Mouse (Mus musculus) lung, embryonic 16.5 days (tissue): ENCODE data around the gene Polr1e. TPM values are rescaled to one million over a fixed set of nuclear protein-coding genes. Genes with fewer than 3 reads are reported as not detected.
"Not testable (repeated sequence)": the region's sequence is repeated elsewhere in the genome, so short reads cannot be mapped to it uniquely, and the experiment has no call there.

ENCODE experiments used
- ATAC-seq: fragments of 200-750 bp; cut with Nextera tagmentation; 2 replicates; pipeline ENCODE4 v1.8.0; 2017; ENCODE audit warnings: low read depth, mild to moderate bottlenecking, moderate library complexity
- H3K27ac ChIP-seq: fragments of 300-500 bp; sonication (generic); 2 replicates; pipeline ENCODE4 v1.5.1; 2014; ENCODE audit warnings: mild to moderate bottlenecking, control low read depth, low read length
- H3K27me3 ChIP-seq: fragments of 300-500 bp; sonication (generic); 2 replicates; pipeline ENCODE4 v1.6.1; 2014; ENCODE audit warnings: low read depth, low read length, mixed read lengths; ENCODE audit not compliant: control insufficient read depth, insufficient read depth
- H3K36me3 ChIP-seq: fragments of 300-500 bp; sonication (generic); 2 replicates; pipeline ENCODE4 v1.6.1; 2014; ENCODE audit warnings: low read length; ENCODE audit not compliant: control insufficient read depth, insufficient read depth
- H3K4me1 ChIP-seq: fragments of 300-500 bp; sonication (generic); replicated peaks from 2 replicates; pipeline ENCODE4 v1.6.1; 2014; ENCODE audit warnings: low read length, mixed read lengths; ENCODE audit not compliant: control insufficient read depth, insufficient read depth
- H3K4me2 ChIP-seq: fragments of 300-500 bp; sonication (generic); 2 replicates; pipeline ENCODE4 v1.6.1; 2014; ENCODE audit warnings: low read depth, low read length, control low read depth
- H3K4me3 ChIP-seq: fragments of 300-500 bp; sonication (generic); 2 replicates; pipeline ENCODE4 v1.5.1; 2014; ENCODE audit warnings: mild to moderate bottlenecking, low read length, control low read depth
- H3K9ac ChIP-seq: fragments of 300-500 bp; sonication (generic); 2 replicates; pipeline ENCODE4 v1.6.1; 2014; ENCODE audit warnings: low read length, control low read depth
- H3K9me3 ChIP-seq: fragments of 300-500 bp; sonication (generic); 2 replicates; pipeline ENCODE4 v1.6.1; 2016; ENCODE audit warnings: low read length; ENCODE audit not compliant: control insufficient read depth
- WGBS: fragments of 180-500 bp; shearing (Covaris S2); extraction: QIAGEN DNeasy Blood & Tissue Kit; methylation state at CpG from one replicate; pipeline ENCODE4 v1.1.7; 2014; 5-methylcytosine and 5-hydroxymethylcytosine counted together
- polyA plus RNA-seq: library from polyadenylated mRNA; unstranded; fragments of >200 nt; fragmentation: Nextera tagmentation; extraction: Ambion mirVana; gene quantifications from 2 replicates; pipeline ENCODE4 v1.2.1, GENCODE M21; 2015

Polr1e gene
- polyA plus RNA-seq, 1 experiment from 2014 or later = 29.8 TPM

DNA sequence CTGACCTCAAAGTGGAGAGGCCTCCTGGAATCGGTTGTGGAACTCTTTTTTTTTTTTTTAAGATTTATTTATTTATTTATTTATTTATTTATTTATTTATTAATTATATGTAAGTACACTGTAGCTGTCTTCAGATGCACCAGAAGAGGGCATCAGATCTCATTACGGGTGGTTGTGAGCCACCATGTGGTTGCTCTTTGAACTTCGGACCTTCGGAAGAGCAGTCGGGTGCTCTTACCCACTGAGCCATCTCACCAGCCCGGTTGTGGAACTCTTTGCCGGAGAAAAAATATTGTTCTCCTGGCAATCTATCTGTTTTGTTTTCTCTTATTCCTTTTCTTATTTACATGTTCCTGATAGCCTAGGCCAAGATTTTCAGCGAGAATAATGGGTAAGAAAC, 20.5 kb downstream of the Polr1e start:
- WGBS = 58% methylated on average over 8 of the region's 8 CpGs
- H3K36me3 ChIP-seq = not testable (repeated sequence)

DNA sequence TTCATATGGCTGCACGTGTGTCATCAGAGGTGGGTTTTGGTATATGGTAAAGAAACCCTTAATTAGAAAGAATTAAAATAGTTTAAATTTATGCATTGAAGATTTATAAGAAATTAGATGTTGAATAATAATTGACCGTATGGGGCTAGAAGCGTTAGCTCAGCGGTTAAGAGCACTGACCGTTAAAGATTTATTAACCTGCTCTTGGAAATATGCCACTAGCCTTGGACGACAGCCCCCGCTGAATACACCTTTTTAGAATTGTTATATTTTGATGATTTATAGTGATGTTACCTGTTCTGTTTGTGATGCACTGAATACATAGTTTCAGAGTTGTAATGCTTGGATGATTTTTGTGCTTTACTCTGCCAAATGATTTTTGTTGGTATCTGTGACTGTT, 21.2 kb downstream of the Polr1e start:
- not testable (repeated sequence) for H3K36me3 ChIP-seq, H3K4me1 ChIP-seq, H3K4me2 ChIP-seq, H3K9ac ChIP-seq, H3K9me3 ChIP-seq, ATAC-seq, H3K27ac ChIP-seq, H3K27me3 ChIP-seq, H3K4me3 ChIP-seq
- 87% methylated on average over 7 of the region's 7 CpGs for WGBS

More for the DNA sequence above, 20.5 kb downstream of the Polr1e start:
- not testable (repeated sequence) for H3K9ac ChIP-seq, H3K27ac ChIP-seq, H3K4me2 ChIP-seq, ATAC-seq, H3K4me1 ChIP-seq, H3K9me3 ChIP-seq, H3K27me3 ChIP-seq, H3K4me3 ChIP-seq

DNA sequence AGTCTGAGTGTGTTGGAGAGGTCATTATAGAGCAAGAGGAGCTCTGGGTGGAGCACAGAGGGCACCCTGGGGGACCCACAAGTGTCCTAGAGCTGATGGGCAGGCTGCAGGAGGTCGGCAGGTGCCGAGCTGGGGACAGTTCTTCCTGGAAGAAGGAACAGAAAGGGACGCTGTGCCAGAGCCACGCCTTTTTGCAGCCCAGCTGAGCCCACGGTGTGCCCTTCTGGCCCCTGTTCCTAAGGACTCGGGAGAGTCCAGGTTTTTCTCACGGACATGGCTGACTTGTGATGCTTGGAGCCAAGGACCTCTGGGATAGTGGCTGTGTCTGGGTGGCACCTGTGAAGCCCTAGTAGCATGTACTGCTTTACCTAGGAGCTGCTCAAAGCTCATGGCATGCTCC, 22.4 kb downstream of the Polr1e start:
- H3K4me3 ChIP-seq = no peak overlapping the region
- no peaks in the 10 kb centered on the region for H3K27me3 ChIP-seq
- no peak overlapping the region for H3K4me2 ChIP-seq
- H3K27ac ChIP-seq = no peak overlapping the region
- H3K4me1 ChIP-seq = no peaks in the 10 kb centered on the region
- no peak for ATAC-seq
- WGBS = 81% methylated on average over 7 of the region's 7 CpGs
- H3K9ac ChIP-seq = no peak overlapping the region
- peaks cover 7% of the 10 kb centered on the region; the same call in 1 of the 2 replicates for H3K36me3 ChIP-seq
- no peaks in the 10 kb centered on the region for H3K9me3 ChIP-seq

DNA sequence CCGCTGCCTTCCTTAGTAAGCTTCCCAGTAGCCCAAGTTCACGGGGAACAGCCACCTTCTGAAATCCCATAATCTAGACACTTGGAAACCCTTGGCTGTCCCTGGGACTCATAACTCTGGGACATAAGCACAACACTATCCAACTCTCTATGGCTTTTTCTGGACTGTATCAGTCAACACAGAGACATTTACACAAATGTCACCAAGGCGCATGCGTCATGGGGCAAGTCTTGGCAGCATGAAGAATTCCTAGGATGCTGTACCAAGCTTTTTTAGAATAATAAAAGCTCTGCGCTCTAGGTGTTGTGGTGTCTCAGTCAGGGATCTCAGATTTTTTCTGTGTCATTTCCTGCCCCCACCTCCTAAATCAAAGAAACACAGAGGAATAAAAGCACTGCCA, 28.3 kb downstream of the Polr1e start:
- Histone ChIP-seq H3K36me3 (peaks cover 2% of the 10 kb centered on the region; the same call in 1 of the 2 replicates), H3K9ac (no peak overlapping the region), H3K27me3 (no peaks in the 10 kb centered on the region), H3K4me1 (no peaks in the 10 kb centered on the region), H3K9me3 (no peaks in the 10 kb centered on the region), H3K27ac (no peak overlapping the region), H3K4me3 (no peak overlapping the region), H3K4me2 (no peak overlapping the region)
- no peak for ATAC-seq
- WGBS = 91% methylated on average over 5 of the region's 5 CpGs

DNA sequence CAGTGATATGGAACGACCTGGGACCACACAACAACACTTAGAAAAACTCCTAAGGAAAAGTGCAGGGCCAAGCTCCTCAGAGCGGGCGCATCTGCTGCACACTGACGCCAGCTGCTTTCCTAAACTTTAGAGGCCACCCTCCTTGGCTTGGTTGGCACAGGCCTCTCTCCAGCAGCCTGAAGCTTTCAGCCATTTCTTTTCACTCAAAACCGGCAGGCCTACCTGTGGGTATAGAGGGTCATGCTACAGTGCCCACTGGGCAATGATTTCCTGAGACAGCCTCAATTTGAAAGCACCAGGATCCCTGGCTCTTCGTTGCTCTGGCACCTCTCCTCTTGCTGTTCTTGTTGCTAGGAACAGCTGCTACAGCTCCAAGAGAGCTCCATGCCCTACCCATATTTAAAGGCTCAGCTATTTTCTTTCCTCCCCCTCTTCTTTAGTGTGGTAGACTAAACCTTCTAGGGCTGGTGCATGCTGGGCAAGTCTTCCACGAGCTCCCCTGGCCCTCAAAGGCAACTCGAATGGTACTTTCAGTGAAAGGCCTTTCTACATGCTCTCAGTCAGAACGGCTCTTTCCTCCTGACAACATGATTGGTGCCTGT, 29.0 kb downstream of the Polr1e start:
- Histone ChIP-seq H3K27ac (no peak overlapping the region), H3K9ac (no peak overlapping the region), H3K27me3 (no peaks in the 10 kb centered on the region), H3K4me2 (no peak overlapping the region), H3K4me1 (no peaks in the 10 kb centered on the region), H3K4me3 (no peak overlapping the region), H3K9me3 (no peaks in the 10 kb centered on the region), H3K36me3 (0 out of 2 replicates have a peak, but pooled peaks cover 2% of the 10 kb centered on the region)
- WGBS = 86% methylated on average over 9 of the region's 9 CpGs
- ATAC-seq = no peak

DNA sequence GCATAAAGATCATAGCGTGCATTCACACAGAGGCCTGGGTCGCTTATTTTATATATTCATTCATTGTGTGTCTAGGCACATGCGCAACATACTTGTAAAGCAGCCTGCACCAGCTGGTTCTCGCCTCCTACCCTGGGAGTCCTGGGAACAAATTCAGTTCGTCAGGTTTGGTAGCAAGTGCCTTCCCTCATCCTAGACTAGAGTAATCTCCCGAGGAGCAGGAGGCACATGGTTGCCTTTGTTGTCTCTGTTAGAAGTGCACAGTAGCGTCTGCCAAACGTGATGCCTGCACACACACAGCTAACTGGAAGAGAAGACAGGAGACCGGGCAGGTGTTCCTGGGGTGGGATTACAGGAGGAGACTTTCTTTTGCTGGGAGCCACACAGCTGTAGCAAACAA, 29.6 kb downstream of the Polr1e start:
- Histone ChIP-seq H3K27ac (no peak overlapping the region), H3K36me3 (0 out of 2 replicates have a peak, but pooled peaks cover 2% of the 10 kb centered on the region), H3K4me3 (no peak overlapping the region), H3K9ac (no peak overlapping the region), H3K4me2 (no peak overlapping the region), H3K27me3 (no peaks in the 10 kb centered on the region), H3K4me1 (no peaks in the 10 kb centered on the region), H3K9me3 (no peaks in the 10 kb centered on the region)
- ATAC-seq = no peak
- WGBS = 76% methylated on average over 9 of the region's 9 CpGs

DNA sequence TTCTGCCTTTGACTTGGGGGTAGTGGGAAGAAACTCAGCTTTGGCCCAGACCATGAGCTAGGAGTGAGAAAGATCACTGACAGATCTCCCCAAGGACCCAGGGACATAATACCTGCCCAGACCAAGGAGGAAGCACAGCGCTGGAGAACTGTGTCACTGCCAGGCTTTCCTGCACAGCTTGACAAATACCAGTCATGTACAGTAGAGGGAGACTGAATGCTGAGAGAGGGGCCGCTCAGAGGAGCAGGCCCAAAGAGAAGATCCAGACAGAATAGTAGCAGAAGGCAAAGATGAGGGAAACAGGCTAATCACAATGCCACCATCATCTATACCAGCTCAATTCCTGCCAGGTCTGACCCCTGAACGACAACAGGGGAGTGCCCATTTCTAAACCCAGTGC, 36.5 kb downstream of the Polr1e start:
- Histone ChIP-seq H3K27me3 (no peaks in the 10 kb centered on the region), H3K9ac (no peak overlapping the region), H3K4me1 (no peaks in the 10 kb centered on the region), H3K36me3 (no peaks in the 10 kb centered on the region; the same call in 1 of the 2 replicates), H3K4me3 (no peak overlapping the region), H3K27ac (no peak overlapping the region), H3K9me3 (no peaks in the 10 kb centered on the region), H3K4me2 (no peak overlapping the region)
- WGBS = 47% methylated on average over 3 of the region's 3 CpGs
- ATAC-seq = no peak

DNA sequence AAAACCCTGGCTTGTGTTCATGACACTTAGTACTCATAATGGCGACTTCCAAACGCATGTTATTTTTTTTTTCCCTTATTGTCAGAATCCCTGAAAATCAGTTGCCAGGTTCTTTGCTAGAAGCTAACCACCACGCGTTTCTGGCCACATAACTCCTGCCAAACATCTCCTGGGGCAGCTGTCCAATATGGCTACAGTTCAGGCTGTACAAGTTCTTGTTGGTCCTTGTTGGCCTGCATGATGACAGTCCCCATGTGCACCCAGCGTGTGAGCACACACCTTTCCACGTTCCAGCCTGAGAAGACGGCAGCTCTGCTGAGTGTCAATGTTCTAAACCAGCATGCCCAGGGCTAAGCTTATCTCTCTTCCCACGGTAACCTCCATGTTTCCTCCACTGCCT, 37.1 kb downstream of the Polr1e start:
- WGBS = 80% methylated on average over 8 of the region's 8 CpGs
- ATAC-seq = no peak
- Histone ChIP-seq H3K4me1 (no peaks in the 10 kb centered on the region), H3K9me3 (no peaks in the 10 kb centered on the region), H3K4me3 (no peak overlapping the region), H3K27ac (no peak overlapping the region), H3K4me2 (no peak overlapping the region), H3K36me3 (no peaks in the 10 kb centered on the region; the same call in 1 of the 2 replicates), H3K9ac (no peak overlapping the region), H3K27me3 (no peaks in the 10 kb centered on the region)

DNA sequence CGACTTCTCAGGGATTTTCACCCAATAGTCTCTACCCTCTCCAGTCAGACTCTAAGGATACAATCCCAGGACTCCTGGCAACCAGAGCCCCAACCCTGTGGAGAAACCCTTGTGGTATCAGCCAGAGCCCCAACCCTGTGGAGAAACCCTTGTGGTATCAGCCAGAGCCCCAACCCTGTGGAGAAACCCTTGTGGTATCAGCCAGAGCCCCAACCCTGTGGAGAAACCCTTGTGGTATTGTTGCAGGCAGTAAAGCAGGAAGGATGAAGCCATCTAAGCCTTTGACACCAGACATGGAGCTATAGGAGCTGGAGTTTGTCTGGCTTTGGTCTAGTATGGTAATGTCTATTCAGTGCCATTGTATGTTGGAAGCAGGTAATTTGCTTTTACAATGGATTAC, 45.5 kb downstream of the Polr1e start:
- ATAC-seq, H3K27ac ChIP-seq, H3K27me3 ChIP-seq, H3K4me1 ChIP-seq, H3K4me2 ChIP-seq, H3K36me3 ChIP-seq, H3K9ac ChIP-seq, H3K9me3 ChIP-seq, H3K4me3 ChIP-seq: not testable (repeated sequence)
- 89% methylated on average over 1 of the region's 1 CpGs for WGBS

DNA sequence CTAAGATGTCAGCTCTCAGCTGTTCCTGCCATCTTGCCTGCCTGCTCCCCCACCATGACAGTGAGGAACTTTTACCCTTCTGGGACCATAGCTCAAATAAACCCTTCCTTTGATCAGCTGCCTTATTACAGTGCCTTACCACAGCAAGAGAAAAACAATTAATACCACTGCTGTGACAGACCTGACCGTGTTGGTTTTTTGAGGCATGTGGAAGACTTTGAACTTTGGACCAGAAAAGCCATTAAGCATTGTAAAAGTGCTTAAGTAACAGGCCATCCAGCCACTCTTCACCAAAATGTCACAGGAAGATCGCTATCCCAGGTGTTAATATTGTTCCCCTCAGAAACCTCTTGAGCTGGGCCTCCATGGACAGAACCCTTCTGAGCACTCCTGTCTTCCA, 46.2 kb downstream of the Polr1e start:
- H3K4me2 ChIP-seq = no peak overlapping the region
- WGBS = 74% methylated on average over 2 of the region's 2 CpGs
- no peaks in the 10 kb centered on the region for H3K9me3 ChIP-seq
- no peak overlapping the region for H3K9ac ChIP-seq
- no peak overlapping the region for H3K4me3 ChIP-seq
- H3K27ac ChIP-seq = no peak overlapping the region
- ATAC-seq = no peak
- no peaks in the 10 kb centered on the region for H3K36me3 ChIP-seq
- H3K4me1 ChIP-seq = 0 out of 2 replicates have a peak, but pooled peaks cover 2% of the 10 kb centered on the region
- H3K27me3 ChIP-seq = no peaks in the 10 kb centered on the region
